Mouse (Mus musculus) layer of hippocampus, adult 9-11 months (tissue): Measurements from ENCODE around the gene Zbtb20.

Experiments used
- DNase-seq: peaks from one replicate; pipeline ENCODE4 v3.0.0; 2022

The Zbtb20 gene

GRCm38 (mm10) chr16:43080923-43081702 is 205.4 kb downstream of the Zbtb20 start:
- DNase-seq = peak; percentile 27

GRCm38 (mm10) chr16:43081995-43082394 is 206.3 kb downstream of the Zbtb20 start:
- peak; percentile 19 for DNase-seq

- no peak for DNase-seq
Measured at GRCm38 (mm10) chr16:43082801-43083200, 207.1 kb downstream of the Zbtb20 start.

- no peak for DNase-seq
Measured at GRCm38 (mm10) chr16:43090188-43090587, 214.5 kb downstream of the Zbtb20 start.

- DNase-seq = no peak
Measured at GRCm38 (mm10) chr16:43094161-43094560, 218.5 kb downstream of the Zbtb20 start.

GRCm38 (mm10) chr16:43094756-43095155 is 219.1 kb downstream of the Zbtb20 start:
- no peak for DNase-seq

GRCm38 (mm10) chr16:43096040-43096439 is 220.4 kb downstream of the Zbtb20 start:
- DNase-seq = no peak

- no peak for DNase-seq
Measured at GRCm38 (mm10) chr16:43098153-43098552, 222.5 kb downstream of the Zbtb20 start.

GRCm38 (mm10) chr16:43098666-43099065 is 223.0 kb downstream of the Zbtb20 start:
- DNase-seq = no peak

- no peak for DNase-seq
Measured at GRCm38 (mm10) chr16:43111288-43111687, 235.6 kb downstream of the Zbtb20 start.

- no peak for DNase-seq
Measured at GRCm38 (mm10) chr16:43113968-43114367, 238.3 kb downstream of the Zbtb20 start.

GRCm38 (mm10) chr16:43129966-43130365 is 254.3 kb downstream of the Zbtb20 start:
- DNase-seq = no peak

- peak; percentile 81 for DNase-seq
Measured at GRCm38 (mm10) chr16:43130583-43130982, 254.9 kb downstream of the Zbtb20 start.

- no peak for DNase-seq
Measured at GRCm38 (mm10) chr16:43131077-43131476, 255.4 kb downstream of the Zbtb20 start.

GRCm38 (mm10) chr16:43168506-43168905 is 292.8 kb downstream of the Zbtb20 start:
- DNase-seq = no peak

GRCm38 (mm10) chr16:43169273-43169905 is 293.7 kb downstream of the Zbtb20 start:
- DNase-seq = no peak

- no peak for DNase-seq
Measured at GRCm38 (mm10) chr16:43172139-43172538, 296.5 kb downstream of the Zbtb20 start.

GRCm38 (mm10) chr16:43172912-43173311 is 297.2 kb downstream of the Zbtb20 start:
- DNase-seq = no peak

- peak; percentile 44 for DNase-seq
Measured at GRCm38 (mm10) chr16:43174815-43175214, 299.1 kb downstream of the Zbtb20 start.

- DNase-seq = no peak
Measured at GRCm38 (mm10) chr16:43181038-43181437, 305.4 kb downstream of the Zbtb20 start.

GRCm38 (mm10) chr16:43190390-43190789 is 314.7 kb downstream of the Zbtb20 start:
- DNase-seq = no peak

GRCm38 (mm10) chr16:43191060-43191850 is 315.6 kb downstream of the Zbtb20 start:
- no peak for DNase-seq

- no peak for DNase-seq
Measured at GRCm38 (mm10) chr16:43193631-43194239, 318.1 kb downstream of the Zbtb20 start.
